Mouse (Mus musculus): ENCODE data around the gene Ptprn2. TPM values are rescaled to one million over a fixed set of nuclear protein-coding genes. Genes with fewer than 3 reads are reported as not detected.

Gene Ptprn2
- total RNA-seq, 2 experiments from 2014 or later: not detected

GRCm38 (mm10) chr12:116581864-116582263 lies 96.3 kb downstream of the Ptprn2 start:
- no peak for DNase-seq
- no peak overlapping the region for H3K27ac ChIP-seq
- no peak overlapping the region for H3K4me3 ChIP-seq
- intact Hi-C loops (cut with DNase I): no loop called here
- TF ChIP-seq CTCF (IDR thresholded peaks at IDR 0.05): no peak

- no peak for DNase-seq
- intact Hi-C loops (cut with DNase I): no loop called here
- no peak for TF ChIP-seq CTCF (IDR thresholded peaks at IDR 0.05)
- Histone ChIP-seq H3K4me3 (no peak overlapping the region), H3K27ac (no peak overlapping the region)
These were observed 97.3 kb downstream of the Ptprn2 start for GRCm38 (mm10) chr12:116582829-116583228.

GRCm38 (mm10) chr12:116585001-116585400 lies 99.5 kb downstream of the Ptprn2 start:
- intact Hi-C loops (cut with DNase I): no loop called here

DNA sequence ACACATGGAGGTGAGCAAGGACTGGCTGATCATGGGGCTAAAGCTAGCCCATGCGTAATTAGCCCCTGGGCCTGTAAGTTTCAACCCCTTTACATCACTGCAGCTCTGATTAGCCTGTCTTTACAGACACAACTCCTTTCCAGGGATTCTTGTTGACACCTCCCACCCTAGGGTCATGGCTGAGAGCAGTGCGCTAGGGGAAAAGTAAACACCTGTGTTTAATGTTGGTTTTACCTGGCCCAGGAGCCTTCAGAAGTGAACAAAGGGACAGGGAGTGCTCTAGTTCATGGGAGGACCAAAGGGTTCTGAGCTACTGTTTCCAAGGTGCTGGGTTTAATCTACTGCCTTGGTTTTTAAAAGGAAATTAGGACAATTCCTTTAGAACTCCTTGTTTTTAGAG lies 100.6 kb downstream of the Ptprn2 start:
- no peak for DNase-seq
- TF ChIP-seq CTCF (IDR thresholded peaks at IDR 0.05): no peak
- no peak overlapping the region for H3K4me3 ChIP-seq
- intact Hi-C loops (cut with DNase I): no loop called here
- H3K27ac ChIP-seq: no peak overlapping the region

More at GRCm38 (mm10) chr12:116585001-116585400, 99.5 kb downstream of the Ptprn2 start:
- H3K27ac ChIP-seq: no peak overlapping the region
- TF ChIP-seq CTCF (IDR thresholded peaks at IDR 0.05): no peak
- no peak for DNase-seq
- H3K4me3 ChIP-seq: no peak overlapping the region

- intact Hi-C loops (cut with DNase I): no loop called here
- H3K4me3 ChIP-seq: no peak overlapping the region
- TF ChIP-seq CTCF (IDR thresholded peaks at IDR 0.05): no peak
- no peak overlapping the region for H3K27ac ChIP-seq
- no peak for DNase-seq
These were observed 102.0 kb downstream of the Ptprn2 start for GRCm38 (mm10) chr12:116587548-116587947.

DNA sequence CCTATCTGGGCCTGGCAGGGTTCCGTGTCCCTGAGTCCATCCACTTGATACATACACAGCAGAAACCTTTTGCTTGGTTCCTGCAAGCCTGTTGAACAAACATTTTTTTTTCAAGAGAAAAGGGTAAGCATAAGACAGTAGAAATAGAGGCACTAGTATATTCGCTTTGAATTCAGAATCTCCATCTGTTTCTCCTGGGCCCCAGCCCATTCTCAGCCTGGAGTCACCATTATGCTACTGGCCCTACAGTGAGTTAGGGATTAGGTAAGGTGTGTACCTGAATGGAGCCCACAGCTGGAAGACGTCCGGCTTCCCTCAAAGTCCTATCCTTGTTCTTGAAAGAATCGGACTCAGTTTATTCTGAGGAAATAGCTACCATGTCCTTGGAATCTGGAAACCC lies 104.6 kb downstream of the Ptprn2 start:
- Histone ChIP-seq H3K4me3 (no peak overlapping the region), H3K27ac (no peak overlapping the region)
- TF ChIP-seq CTCF (IDR thresholded peaks at IDR 0.05): no peak
- DNase-seq: no peak
- intact Hi-C loops (cut with DNase I): no loop called here

- no peak overlapping the region for H3K27ac ChIP-seq
- no peak for TF ChIP-seq CTCF (IDR thresholded peaks at IDR 0.05)
- no peak for DNase-seq
- intact Hi-C loops (cut with DNase I): no loop called here
- no peak overlapping the region for H3K4me3 ChIP-seq
These were observed 108.9 kb downstream of the Ptprn2 start for GRCm38 (mm10) chr12:116594457-116594856.

GRCm38 (mm10) chr12:116594866-116595610 lies 109.5 kb downstream of the Ptprn2 start:
- intact Hi-C loops (cut with DNase I): no loop called here
- Histone ChIP-seq H3K27ac (no peak overlapping the region), H3K4me3 (no peak overlapping the region)
- TF ChIP-seq CTCF (IDR thresholded peaks at IDR 0.05): no peak
- DNase-seq: no peak

- no peak for DNase-seq
- H3K4me3 ChIP-seq: no peak overlapping the region
- TF ChIP-seq CTCF (IDR thresholded peaks at IDR 0.05): no peak
- intact Hi-C loops (cut with DNase I): no loop called here
- no peak overlapping the region for H3K27ac ChIP-seq
These were observed 110.2 kb downstream of the Ptprn2 start for GRCm38 (mm10) chr12:116595727-116596126.

DNA sequence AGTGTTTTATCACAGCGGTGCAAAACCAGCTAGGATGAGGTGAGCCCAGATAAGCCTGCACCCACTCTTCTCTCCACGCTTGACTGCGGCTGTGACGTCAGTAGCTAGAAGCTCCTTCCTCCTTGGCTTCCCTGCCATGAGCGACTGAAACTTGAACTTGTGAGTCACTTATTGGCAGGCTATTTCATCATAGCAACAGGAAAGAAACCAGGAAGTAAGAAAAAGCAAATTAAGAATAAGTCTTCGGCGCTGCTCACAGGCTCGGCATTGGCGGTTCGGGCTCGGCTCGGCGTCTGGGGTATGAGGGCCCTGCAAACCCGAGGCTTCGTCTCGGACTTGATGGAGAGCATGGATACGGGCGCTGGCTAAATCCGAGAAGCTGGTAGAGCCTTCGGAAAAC lies 111.5 kb downstream of the Ptprn2 start:
- intact Hi-C loops (cut with DNase I): no loop called here
- H3K4me3 ChIP-seq: no peak overlapping the region
- DNase-seq: no peak
- no peak for TF ChIP-seq CTCF (IDR thresholded peaks at IDR 0.05)
- no peak overlapping the region for H3K27ac ChIP-seq

DNA sequence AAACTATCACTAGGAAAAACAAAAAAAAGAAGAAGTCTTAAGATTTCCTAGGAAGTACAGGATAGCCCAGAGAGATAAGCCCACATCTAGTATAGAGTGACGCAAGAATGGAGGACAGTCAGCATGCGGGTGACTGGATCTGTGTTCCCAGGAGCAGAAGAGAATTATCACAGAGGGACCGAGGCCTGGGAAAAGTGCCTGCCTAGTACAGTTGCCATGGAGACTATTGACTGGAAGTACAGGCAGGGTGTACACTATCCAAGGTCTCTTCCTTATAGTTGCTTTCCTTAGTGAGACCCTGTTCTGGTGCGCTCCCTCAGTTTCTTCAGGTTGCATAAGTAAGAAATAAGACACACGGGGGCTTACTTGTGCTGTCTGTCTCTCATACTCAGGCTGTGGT lies 112.2 kb downstream of the Ptprn2 start:
- Histone ChIP-seq H3K4me3 (no peak overlapping the region), H3K27ac (no peak overlapping the region)
- intact Hi-C loops (cut with DNase I): no loop called here
- TF ChIP-seq CTCF (IDR thresholded peaks at IDR 0.05): no peak
- no peak for DNase-seq

DNA sequence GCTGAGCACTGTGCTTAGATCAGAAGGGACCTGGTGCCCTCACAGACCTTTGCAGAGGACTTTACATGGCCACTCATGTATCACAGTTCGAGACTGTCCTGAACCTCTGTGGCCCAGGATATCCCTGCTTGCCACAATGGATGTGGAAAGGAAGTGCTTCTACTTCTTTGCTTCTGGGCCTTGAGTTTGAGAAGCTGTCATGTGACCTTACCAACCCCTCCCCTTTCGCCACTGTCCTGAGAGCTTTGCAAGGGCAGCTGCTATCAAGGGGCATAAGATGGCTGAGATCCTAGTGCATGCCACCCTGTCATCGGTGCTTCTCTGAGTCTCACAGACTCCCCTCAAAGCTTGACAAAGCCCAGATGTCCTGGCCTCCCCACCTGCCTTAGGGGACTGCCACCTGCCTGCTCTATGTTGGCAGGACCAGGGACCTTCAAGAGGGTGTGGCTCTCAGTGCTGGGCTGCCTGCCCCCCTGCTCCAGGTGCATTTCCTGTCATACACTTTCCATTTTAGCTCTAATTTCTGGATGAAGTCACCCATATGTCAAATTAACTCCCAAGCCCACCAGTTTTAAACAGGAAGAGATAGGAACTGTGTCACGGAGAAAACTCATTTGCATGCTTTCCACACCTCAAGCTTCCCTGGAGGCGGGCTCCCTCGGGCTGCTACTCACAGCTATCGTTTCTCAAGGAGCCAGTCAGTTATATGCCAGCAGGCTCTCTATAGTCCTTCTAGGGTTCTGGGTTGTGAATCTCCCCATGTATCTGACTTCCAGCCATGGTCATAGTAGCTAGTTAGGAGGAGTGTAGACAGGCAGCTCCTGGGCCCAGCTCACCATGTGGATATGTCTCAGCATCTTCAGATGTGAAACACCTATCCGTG lies 112.8 kb downstream of the Ptprn2 start:
- Histone ChIP-seq H3K4me3 (no peak overlapping the region), H3K27ac (no peak overlapping the region)
- no peak for DNase-seq
- intact Hi-C loops (cut with DNase I): no loop called here
- no peak for TF ChIP-seq CTCF (IDR thresholded peaks at IDR 0.05)

GRCm38 (mm10) chr12:116599537-116599936 lies 114.0 kb downstream of the Ptprn2 start:
- intact Hi-C loops (cut with DNase I): no loop called here
- H3K27ac ChIP-seq: no peak overlapping the region
- no peak for TF ChIP-seq CTCF (IDR thresholded peaks at IDR 0.05)
- DNase-seq: no peak
- no peak overlapping the region for H3K4me3 ChIP-seq

Measured in gastrocnemius, adult 2 months (tissue).